Mouse (Mus musculus): ENCODE measurements around the gene Cntnap5b. TPM values are rescaled to one million over a fixed set of nuclear protein-coding genes. Genes with fewer than 3 reads are reported as not detected.
"Not testable (repeated sequence)": the region's sequence is repeated elsewhere in the genome, so short reads cannot be mapped to it uniquely, and the experiment has no call there.

Cntnap5b gene
- polyA plus RNA-seq, 1 experiment from 2014 or later, result not detected

- no peaks in the 10 kb centered on the region for H3K4me1 ChIP-seq (ENCODE audit: control insufficient read depth, insufficient read depth, low read length)
- H3K9ac ChIP-seq (ENCODE audit: low read length), result no peak overlapping the region
- H3K27me3 ChIP-seq (ENCODE audit: control insufficient read depth, insufficient read depth, low read length), result no peaks in the 10 kb centered on the region
- 85% methylated on average over 2 of the region's 2 CpGs for WGBS
- H3K36me3 ChIP-seq (ENCODE audit: control insufficient read depth, insufficient read depth, low read length), result no peaks in the 10 kb centered on the region
- no peak overlapping the region for H3K4me3 ChIP-seq (ENCODE audit: low read depth, low read length)
- H3K4me2 ChIP-seq (ENCODE audit: low read depth), result no peak overlapping the region
- ATAC-seq (ENCODE audit: insufficient read depth, low FRiP score, low TSS enrichment) (no peak), DNase-seq (ENCODE audit: low spot score) (no peak)
- no peak overlapping the region for H3K27ac ChIP-seq (ENCODE audit: low read depth, low read length)
- no peaks in the 10 kb centered on the region for H3K9me3 ChIP-seq (ENCODE audit: control insufficient read depth, low read length)
Observed at GRCm38 (mm10) chr1:99967300-99968089, 194.9 kb downstream of the Cntnap5b start.

- ATAC-seq (ENCODE audit: insufficient read depth, low FRiP score, low TSS enrichment), result no peak
- no peak for DNase-seq (ENCODE audit: low spot score)
- no peak overlapping the region for H3K27ac ChIP-seq (ENCODE audit: low read depth, low read length)
Observed at GRCm38 (mm10) chr1:99970184-99971086, 197.9 kb downstream of the Cntnap5b start.

GRCm38 (mm10) chr1:100001226-100001625 is 228.7 kb downstream of the Cntnap5b start:
- not testable (repeated sequence) for H3K36me3 ChIP-seq (ENCODE audit: control insufficient read depth, insufficient read depth, low read length); H3K4me3 ChIP-seq (ENCODE audit: low read depth, low read length); H3K4me1 ChIP-seq (ENCODE audit: control insufficient read depth, insufficient read depth, low read length); H3K9ac ChIP-seq (ENCODE audit: low read length); H3K4me2 ChIP-seq (ENCODE audit: low read depth); ATAC-seq (ENCODE audit: insufficient read depth, low FRiP score, low TSS enrichment); DNase-seq (ENCODE audit: low spot score); H3K27me3 ChIP-seq (ENCODE audit: control insufficient read depth, insufficient read depth, low read length); H3K27ac ChIP-seq (ENCODE audit: low read depth, low read length); H3K9me3 ChIP-seq (ENCODE audit: control insufficient read depth, low read length)
- WGBS, result 90% methylated on average over 4 of the region's 4 CpGs

More at GRCm38 (mm10) chr1:99970184-99971086, 197.9 kb downstream of the Cntnap5b start:
- Histone ChIP-seq H3K9me3 (ENCODE audit: control insufficient read depth, low read length) (no peaks in the 10 kb centered on the region), H3K27me3 (ENCODE audit: control insufficient read depth, insufficient read depth, low read length) (no peaks in the 10 kb centered on the region), H3K36me3 (ENCODE audit: control insufficient read depth, insufficient read depth, low read length) (no peaks in the 10 kb centered on the region), H3K4me3 (ENCODE audit: low read depth, low read length) (no peak overlapping the region), H3K4me2 (ENCODE audit: low read depth) (no peak overlapping the region), H3K4me1 (ENCODE audit: control insufficient read depth, insufficient read depth, low read length) (no peaks in the 10 kb centered on the region), H3K9ac (ENCODE audit: low read length) (no peak overlapping the region)
- 23% methylated on average over 4 of the region's 4 CpGs for WGBS

GRCm38 (mm10) chr1:100006021-100006745 is 233.6 kb downstream of the Cntnap5b start:
- H3K9ac ChIP-seq (ENCODE audit: low read length), result no peak overlapping the region
- WGBS, result 83% methylated on average over 5 of the region's 5 CpGs
- ATAC-seq (ENCODE audit: insufficient read depth, low FRiP score, low TSS enrichment) (no peak), DNase-seq (ENCODE audit: low spot score) (no peak)
- H3K27me3 ChIP-seq (ENCODE audit: control insufficient read depth, insufficient read depth, low read length), result no peaks in the 10 kb centered on the region
- H3K27ac ChIP-seq (ENCODE audit: low read depth, low read length), result no peak overlapping the region
- H3K4me1 ChIP-seq (ENCODE audit: control insufficient read depth, insufficient read depth, low read length), result no peaks in the 10 kb centered on the region
- H3K4me3 ChIP-seq (ENCODE audit: low read depth, low read length), result no peak overlapping the region
- H3K36me3 ChIP-seq (ENCODE audit: control insufficient read depth, insufficient read depth, low read length), result no peaks in the 10 kb centered on the region
- no peak overlapping the region for H3K4me2 ChIP-seq (ENCODE audit: low read depth)
- H3K9me3 ChIP-seq (ENCODE audit: control insufficient read depth, low read length), result no peaks in the 10 kb centered on the region

GRCm38 (mm10) chr1:100041808-100042207 is 269.2 kb downstream of the Cntnap5b start:
- no peaks in the 10 kb centered on the region for H3K36me3 ChIP-seq (ENCODE audit: control insufficient read depth, insufficient read depth, low read length)

GRCm38 (mm10) chr1:100079812-100080211 is 307.2 kb downstream of the Cntnap5b start:
- H3K4me3 ChIP-seq (ENCODE audit: low read depth, low read length), result no peak overlapping the region
- DNase-seq (ENCODE audit: low spot score) (no peak), ATAC-seq (ENCODE audit: insufficient read depth, low FRiP score, low TSS enrichment) (no peak)
- WGBS, result 70% methylated on average over 2 of the region's 2 CpGs
- H3K27ac ChIP-seq (ENCODE audit: low read depth, low read length), result no peak overlapping the region
- no peaks in the 10 kb centered on the region for H3K4me1 ChIP-seq (ENCODE audit: control insufficient read depth, insufficient read depth, low read length)
- H3K9ac ChIP-seq (ENCODE audit: low read length), result no peak overlapping the region
- no peak overlapping the region for H3K4me2 ChIP-seq (ENCODE audit: low read depth)
- H3K27me3 ChIP-seq (ENCODE audit: control insufficient read depth, insufficient read depth, low read length), result no peaks in the 10 kb centered on the region
- H3K36me3 ChIP-seq (ENCODE audit: control insufficient read depth, insufficient read depth, low read length), result no peaks in the 10 kb centered on the region
- H3K9me3 ChIP-seq (ENCODE audit: control insufficient read depth, low read length), result no peaks in the 10 kb centered on the region

More at GRCm38 (mm10) chr1:100041808-100042207, 269.2 kb downstream of the Cntnap5b start:
- H3K9me3 ChIP-seq (ENCODE audit: control insufficient read depth, low read length), result no peaks in the 10 kb centered on the region
- H3K27ac ChIP-seq (ENCODE audit: low read depth, low read length), result no peak overlapping the region
- H3K9ac ChIP-seq (ENCODE audit: low read length), result no peak overlapping the region
- 86% methylated on average over 2 of the region's 2 CpGs for WGBS
- DNase-seq (ENCODE audit: low spot score) (no peak), ATAC-seq (ENCODE audit: insufficient read depth, low FRiP score, low TSS enrichment) (no peak)
- no peak overlapping the region for H3K4me2 ChIP-seq (ENCODE audit: low read depth)
- no peaks in the 10 kb centered on the region for H3K4me1 ChIP-seq (ENCODE audit: control insufficient read depth, insufficient read depth, low read length)
- H3K27me3 ChIP-seq (ENCODE audit: control insufficient read depth, insufficient read depth, low read length), result no peaks in the 10 kb centered on the region
- H3K4me3 ChIP-seq (ENCODE audit: low read depth, low read length), result no peak overlapping the region

GRCm38 (mm10) chr1:100100516-100100915 is 328.0 kb downstream of the Cntnap5b start:
- DNase-seq (ENCODE audit: low spot score), result no peak
- Histone ChIP-seq H3K27ac (ENCODE audit: low read depth, low read length) (no peak overlapping the region), H3K9me3 (ENCODE audit: control insufficient read depth, low read length) (no peaks in the 10 kb centered on the region), H3K9ac (ENCODE audit: low read length) (no peak overlapping the region), H3K4me2 (ENCODE audit: low read depth) (no peak overlapping the region), H3K27me3 (ENCODE audit: control insufficient read depth, insufficient read depth, low read length) (no peaks in the 10 kb centered on the region), H3K36me3 (ENCODE audit: control insufficient read depth, insufficient read depth, low read length) (no peaks in the 10 kb centered on the region), H3K4me3 (ENCODE audit: low read depth, low read length) (no peak overlapping the region), H3K4me1 (ENCODE audit: control insufficient read depth, insufficient read depth, low read length) (no peaks in the 10 kb centered on the region)
- ATAC-seq (ENCODE audit: insufficient read depth, low FRiP score, low TSS enrichment), result no peak

GRCm38 (mm10) chr1:100101017-100101416 is 328.5 kb downstream of the Cntnap5b start:
- H3K27ac ChIP-seq (ENCODE audit: low read depth, low read length), result no peak overlapping the region
- no peak overlapping the region for H3K4me3 ChIP-seq (ENCODE audit: low read depth, low read length)
- DNase-seq (ENCODE audit: low spot score) (no peak), ATAC-seq (ENCODE audit: insufficient read depth, low FRiP score, low TSS enrichment) (no peak)
- no peaks in the 10 kb centered on the region for H3K4me1 ChIP-seq (ENCODE audit: control insufficient read depth, insufficient read depth, low read length)
- H3K36me3 ChIP-seq (ENCODE audit: control insufficient read depth, insufficient read depth, low read length), result no peaks in the 10 kb centered on the region
- no peak overlapping the region for H3K4me2 ChIP-seq (ENCODE audit: low read depth)
- no peak overlapping the region for H3K9ac ChIP-seq (ENCODE audit: low read length)
- no peaks in the 10 kb centered on the region for H3K27me3 ChIP-seq (ENCODE audit: control insufficient read depth, insufficient read depth, low read length)
- H3K9me3 ChIP-seq (ENCODE audit: control insufficient read depth, low read length), result no peaks in the 10 kb centered on the region
- WGBS, result 92% methylated on average over 1 of the region's 1 CpGs

Data from neural tube, embryonic 11.5 days (tissue).